Mouse (Mus musculus) small intestine, adult 2 months (tissue): Measurements from ENCODE around the gene Fam111a.

Experiments used
- CTCF ChIP-seq: fragments of 200-500 bp; IDR thresholded peaks from 2 replicates; pipeline ENCODE4 v1.5.1; 2012; ENCODE audit warnings: low read depth, mild to moderate bottlenecking, control low read depth, inconsistent platforms, low read length, moderate library complexity, mixed read lengths; ENCODE audit not compliant: insufficient replicate concordance, insufficient read length; ENCODE audit errors: extremely low read depth
- POLR2A ChIP-seq: fragments of 200-500 bp; IDR thresholded peaks from 2 replicates; pipeline ENCODE4 v1.6.1; 2012; ENCODE audit warnings: low read depth, mild to moderate bottlenecking, control low read depth, inconsistent platforms, low read length, moderate library complexity

DNA sequence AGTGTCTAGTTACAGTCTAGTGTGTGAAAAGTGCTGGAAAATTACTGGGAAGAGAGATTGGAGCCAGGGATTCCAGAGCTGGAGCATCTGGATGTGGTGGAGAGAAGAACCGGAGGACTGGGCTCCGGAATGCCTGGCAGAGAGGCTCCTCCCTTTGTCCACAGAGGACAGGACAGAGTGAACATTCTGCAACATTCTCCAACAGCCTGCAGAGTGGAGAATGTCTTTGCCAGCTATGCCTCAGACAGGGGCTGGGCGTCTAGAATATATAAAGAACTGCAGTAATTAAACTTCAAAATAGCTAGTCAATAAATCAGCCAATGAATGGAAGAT, 51.5 kb downstream of the Fam111a start:
- no peak for TF ChIP-seq CTCF
- TF ChIP-seq POLR2A: no peak
